Mouse (Mus musculus) MEL-GATA-1-ER (cell line): ENCODE results near the gene Ly6g6c.
A peak's percentile ranks its signal among the peaks of the same experiment; 100 is the strongest.

Experiments
- DNase-seq: peaks from one replicate; pipeline ENCODE4 v3.0.0-alpha.2; 2012; ENCODE audit warnings: low read depth; ENCODE audit errors: extremely low read depth

The Ly6g6c gene

DNA sequence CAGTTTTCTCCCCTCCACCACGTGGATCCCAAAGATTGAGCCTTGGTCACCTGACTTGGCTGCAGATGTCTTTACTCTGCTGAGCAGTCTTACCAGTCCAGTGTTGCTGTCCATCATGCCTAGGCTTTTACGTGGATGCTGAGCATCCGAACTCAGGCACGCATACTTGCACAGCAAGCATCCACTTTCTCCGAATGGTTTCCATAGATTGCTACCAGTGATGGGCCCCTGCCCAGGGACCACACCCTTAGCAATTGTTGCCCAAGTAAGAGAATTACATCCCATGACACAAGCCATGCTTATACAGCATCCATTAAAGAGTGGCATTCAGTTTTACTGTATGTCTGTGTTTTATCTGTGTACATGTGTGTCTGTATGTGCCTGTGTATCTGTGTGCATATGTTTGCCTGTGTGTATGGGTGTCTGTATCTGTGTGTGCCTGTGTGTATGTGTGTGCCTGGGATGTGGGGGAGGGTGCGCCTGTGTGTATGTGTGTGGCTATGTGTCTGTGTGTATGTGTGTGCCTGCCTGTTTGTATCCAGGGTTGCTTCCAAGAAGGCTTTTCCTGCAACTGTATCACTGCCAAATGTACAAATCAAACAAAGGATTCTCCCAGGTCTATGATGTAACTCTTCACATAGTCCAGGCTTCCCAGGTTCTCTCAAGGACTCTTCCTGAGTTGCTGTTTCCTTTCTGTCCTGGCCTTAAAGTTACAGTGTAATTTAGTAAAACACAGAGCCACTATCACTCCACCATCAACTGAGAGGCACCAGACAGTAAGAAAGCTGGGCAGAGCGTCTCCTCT is 9.3 kb upstream of the Ly6g6c start:
- no peak for DNase-seq

DNA sequence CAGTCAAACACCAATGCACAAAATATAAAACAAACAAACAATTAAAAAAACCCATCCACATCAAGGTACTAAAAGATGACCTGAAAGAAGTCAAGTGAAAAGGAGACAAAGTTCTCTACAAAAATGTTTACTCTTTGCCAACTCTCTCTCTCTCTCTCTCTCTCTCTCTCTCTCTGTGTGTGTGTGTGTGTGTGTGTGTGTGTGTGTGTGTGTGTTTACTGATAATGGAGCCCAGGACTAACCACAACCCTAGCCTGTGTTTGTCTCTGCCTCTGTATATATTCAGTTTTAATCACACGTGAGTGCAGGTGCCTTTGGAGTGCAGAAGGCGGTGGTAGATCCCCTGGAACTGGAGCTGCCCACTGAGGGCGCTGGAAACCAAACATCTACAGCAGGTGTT is 8.1 kb upstream of the Ly6g6c start:
- DNase-seq = no peak

DNA sequence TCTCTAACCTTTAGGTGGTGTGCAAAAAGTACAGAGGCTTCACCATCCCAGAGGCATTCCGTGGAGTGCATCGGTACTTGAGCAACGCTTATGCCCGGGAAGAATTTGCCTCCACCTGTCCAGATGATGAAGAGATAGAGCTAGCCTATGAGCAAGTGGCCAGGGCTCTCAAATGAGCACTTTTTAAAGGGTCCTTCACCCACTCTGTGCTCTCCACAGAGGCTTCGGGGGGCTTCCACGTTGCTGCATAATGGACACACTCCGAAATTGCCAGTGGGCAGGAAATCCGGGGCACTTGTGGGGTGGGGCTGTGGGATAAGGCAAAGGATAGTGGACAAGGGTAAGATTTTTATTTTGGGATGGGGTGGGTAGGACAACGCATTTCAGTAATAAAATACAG is 6.9 kb upstream of the Ly6g6c start:
- DNase-seq = no peak

DNA sequence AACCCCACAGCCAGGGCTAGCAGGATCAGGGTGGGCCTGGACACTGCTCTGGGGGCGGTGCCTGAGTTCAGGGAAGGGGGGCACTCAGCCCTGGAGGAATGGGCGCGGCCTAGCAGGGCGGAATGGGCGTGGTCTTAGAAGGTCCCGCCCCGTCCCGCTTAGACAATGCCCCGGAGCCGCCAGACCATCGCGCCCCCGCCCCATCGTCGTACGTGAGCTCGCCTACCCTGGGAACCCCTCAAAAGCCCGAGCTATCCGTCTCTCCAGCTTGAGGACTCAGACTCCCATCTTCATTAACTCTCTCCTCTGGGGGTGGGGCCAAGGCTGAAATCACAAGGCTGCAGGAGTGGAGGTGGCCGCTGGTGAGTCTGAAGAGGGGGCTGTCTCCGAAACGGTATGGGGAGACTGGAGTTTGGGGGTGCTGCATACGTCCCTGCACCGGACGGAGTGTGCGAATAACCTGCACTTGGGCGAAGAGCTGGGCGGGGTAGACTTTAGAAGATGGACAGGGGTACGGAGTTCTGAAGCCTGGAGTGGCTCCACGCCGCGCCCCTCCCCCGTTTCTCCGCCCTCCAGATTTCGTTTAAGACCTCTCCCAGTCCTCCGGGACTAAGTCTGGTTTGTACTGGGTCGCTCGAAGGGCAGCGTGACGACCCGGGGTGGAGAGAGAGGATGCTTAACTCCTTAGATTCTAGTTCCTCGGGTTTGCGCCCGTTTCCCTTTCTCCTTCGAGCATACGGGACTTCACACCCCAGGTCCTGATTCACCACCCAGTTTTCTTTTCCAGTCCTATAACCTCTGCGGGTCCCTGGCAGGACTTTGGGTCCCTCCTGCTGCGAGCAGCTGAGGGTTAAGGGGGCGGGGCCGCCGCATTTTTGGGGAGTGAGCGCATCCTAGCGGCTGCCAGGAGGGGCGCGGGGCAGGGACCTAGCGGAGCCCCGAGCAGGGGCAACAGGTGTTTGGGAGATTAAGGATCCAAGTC is 6.0 kb upstream of the Ly6g6c start, which contains the start of gene Ddah2:
TSS of gene Ddah2 (plus strand) at position 125 of the 982 bp plus-strand sequence.
- DNase-seq = no peak

DNA sequence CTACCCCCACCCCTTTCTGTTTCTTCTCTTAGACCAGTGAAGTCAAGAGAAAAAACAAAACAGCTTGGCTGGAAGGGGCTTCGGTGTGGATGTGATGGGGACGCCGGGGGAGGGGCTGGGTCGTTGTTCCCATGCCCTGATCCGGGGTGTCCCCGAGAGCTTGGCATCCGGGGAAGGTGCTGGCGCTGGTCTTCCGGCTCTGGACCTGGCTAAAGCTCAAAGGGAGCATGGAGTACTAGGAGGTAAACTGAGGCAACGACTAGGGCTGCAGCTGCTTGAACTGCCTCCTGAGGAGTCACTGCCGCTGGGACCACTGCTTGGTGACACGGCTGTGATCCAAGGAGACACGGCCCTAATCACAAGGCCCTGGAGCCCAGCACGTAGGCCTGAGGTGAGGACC is 5.1 kb upstream of the Ly6g6c start:
- DNase-seq = no peak

DNA sequence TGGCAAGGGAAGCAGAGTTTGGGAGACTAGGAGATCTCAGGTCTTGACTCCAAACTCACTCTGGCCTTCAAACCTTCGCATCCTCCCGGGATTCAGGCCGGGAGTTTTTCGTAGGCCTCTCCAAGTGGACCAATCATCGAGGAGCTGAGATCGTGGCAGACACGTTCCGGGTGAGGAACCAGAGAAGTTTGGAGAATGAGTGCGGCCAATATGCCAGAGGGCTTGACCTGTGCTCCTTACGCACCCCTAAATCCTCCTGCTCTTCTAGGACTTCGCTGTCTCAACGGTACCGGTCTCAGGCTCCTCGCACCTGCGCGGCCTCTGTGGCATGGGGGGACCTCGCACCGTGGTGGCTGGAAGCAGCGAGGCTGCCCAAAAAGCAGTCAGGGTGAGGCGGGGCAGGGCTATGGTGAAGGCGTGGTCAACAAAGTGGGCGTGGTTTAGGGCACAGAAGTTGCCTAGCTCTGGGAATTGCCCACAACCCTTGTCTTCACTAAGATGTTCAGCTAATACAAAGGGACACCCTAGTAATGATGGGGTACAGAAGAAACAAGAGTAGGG is 4.4 kb upstream of the Ly6g6c start:
- DNase-seq = no peak

DNA sequence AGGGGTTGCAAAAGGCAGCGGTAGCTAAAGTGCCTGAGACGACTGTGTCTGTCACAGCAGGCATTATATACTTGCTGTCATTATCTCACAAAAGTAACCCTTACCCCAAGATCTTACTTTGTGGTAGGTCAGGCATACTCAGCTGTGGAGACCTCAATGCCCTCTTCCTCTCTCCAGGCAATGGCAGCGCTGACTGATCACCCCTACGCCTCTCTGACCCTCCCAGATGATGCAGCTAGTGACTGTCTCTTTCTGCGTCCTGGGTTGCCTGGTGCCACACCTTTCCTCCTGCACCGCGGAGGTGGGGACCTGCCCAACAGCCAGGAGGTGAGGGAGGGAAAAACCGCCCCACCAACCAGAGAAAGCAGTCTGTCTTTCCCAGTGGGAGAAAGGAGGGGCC is 3.9 kb upstream of the Ly6g6c start:
- DNase-seq = no peak

DNA sequence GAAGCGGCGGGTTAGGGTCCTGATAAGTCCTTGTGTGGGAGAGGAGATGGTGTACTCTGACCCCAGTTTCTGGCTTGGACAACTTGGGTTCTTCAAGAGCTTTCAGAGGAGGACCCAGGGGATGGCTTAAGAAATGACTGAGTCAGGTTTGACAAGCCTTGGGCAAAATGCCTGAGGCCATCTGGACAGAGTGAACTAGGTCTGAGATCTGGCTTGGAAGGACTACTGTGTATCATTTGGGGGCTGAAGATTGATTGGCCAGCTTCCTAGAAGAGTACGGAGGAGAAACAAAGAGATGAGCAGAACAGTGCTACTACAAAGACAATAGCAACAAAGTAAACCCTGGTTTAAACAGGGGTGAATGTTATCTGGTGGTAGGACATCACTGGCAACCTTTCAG is 1.7 kb upstream of the Ly6g6c start:
- DNase-seq = no peak

DNA sequence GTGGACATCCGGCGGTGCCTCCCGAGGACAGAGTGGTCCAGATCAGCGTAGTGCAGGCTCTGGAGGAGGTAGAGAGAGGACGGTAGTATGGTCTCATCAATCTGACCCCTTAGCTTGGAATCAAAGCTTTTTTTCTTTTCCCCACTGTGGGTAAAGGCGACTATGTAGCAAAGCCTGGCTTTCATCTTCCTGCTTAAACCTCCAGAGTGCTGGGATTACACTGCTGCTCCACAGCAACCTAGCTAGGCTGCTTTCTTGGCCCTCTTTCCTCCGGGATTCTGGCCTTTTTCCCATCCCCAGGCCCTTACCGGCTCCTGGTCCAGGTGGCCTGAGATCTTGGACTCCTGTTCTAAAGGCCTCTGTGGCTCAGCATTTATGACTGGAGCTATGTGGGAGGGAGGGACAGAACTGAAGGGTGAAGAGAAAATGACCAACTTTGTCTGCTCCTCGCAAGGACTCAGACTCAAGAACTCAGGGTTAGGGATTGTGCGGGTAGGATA is 760 bp upstream of the Ly6g6c start:
- DNase-seq = no peak

DNA sequence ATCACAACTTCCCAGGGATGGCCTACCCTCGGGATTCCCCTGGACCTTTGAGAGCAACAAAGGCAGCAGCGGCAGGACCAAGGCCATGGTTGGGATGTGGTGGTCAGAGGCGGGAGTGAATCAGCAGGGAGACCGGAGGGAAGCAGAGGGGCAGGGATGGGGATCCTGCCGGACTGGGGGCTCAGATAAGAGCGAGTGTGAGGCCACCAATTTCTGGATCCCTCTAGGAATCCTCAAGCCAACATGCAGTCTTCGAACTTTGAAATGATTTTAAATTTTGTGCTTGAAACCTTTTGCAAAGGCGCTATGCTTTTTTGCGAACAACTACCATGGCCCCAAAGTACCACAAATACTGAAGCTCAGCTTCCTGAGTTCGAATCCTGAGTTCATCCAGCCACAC is 896 bp downstream of the Ly6g6c start, which contains the start of gene Mpig6b:
TSS of gene Mpig6b (minus strand) at position 101 of the 400 bp plus-strand sequence.
- DNase-seq = no peak

DNA sequence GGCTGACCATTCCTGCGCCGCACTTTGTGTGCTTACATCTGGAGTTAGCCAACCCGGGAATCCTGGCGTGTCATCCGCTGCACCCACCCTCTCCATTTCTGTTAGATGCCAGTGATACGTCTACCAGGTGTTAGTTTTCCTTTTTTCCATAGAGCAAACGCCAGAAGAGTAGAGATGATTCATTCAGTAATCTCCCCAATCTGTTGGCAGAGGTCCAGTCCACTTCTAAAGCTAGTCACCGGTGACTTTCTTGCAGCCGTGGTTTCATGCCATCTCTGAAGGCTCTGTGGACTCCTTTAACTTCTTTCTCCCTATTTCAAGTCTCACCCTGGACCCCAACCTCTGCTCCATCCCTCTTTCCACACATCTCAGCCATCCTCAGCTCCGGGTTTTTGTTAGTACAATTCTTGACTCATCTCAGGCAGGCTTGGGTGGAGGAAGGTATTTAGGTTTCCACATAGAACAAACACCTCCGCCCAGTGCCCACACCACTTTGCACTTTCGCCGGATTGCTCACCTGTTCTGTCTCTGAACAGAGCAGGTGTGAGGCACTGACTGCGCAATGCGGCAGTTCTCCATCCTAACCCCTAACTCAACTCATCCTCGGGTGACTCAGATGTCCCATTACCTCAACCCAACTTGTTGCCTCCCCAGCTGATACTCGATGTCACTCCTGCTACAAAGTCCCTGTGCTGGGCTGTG is 3.2 kb downstream of the Ly6g6c start:
- no peak for DNase-seq

DNA sequence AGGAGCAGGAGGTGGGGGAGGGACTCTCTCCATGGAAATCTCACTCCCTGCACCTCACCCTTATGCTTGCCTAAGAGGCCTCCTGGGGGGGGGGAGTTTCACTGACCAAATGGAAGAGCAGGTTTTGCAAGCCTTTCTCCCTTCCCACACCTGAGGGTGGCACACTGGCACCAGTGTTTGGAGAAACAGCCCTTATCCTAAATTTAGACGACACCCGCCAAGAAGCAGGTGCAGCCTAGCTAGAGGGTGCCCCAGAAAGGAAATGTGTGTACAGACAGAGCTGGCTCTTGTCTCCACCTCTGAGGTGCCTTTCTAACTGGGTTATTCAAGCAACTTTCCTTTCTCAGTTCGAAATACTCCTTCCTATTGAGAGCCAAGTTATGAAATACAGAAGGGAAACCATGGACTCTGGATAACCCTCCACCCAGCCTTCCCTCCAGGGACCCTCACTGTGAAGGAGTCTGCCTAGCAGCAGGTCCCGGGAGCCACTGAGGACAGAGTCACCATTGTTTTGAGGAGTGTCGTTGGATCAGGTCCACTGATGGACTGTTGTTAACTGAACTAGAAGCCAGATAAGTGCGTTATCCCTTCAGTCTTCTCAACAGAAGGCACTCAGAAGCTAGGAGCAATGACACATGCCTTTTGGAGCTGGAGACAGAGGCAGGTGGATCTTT is 5.5 kb downstream of the Ly6g6c start:
- DNase-seq = no peak

DNA sequence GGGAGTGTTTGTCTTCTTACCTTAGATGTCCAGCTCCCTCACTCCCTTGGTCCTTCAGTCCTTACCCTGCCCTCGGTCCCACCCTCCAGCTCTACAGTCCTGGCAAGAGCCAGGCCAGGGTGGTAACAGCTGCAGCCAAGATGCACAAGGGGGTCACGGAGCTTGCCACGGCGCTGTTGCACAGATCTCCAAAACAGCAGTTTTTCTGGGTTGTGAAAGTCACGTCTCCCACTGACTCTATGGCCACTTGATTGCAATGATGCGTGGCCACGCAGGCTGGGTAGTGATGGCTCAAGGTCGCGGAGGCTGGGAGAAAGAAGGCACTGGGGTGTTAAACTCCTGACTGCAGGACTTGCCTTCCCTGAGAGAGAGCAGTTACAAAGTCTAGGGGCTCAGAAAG is 6.3 kb downstream of the Ly6g6c start:
- no peak for DNase-seq

DNA sequence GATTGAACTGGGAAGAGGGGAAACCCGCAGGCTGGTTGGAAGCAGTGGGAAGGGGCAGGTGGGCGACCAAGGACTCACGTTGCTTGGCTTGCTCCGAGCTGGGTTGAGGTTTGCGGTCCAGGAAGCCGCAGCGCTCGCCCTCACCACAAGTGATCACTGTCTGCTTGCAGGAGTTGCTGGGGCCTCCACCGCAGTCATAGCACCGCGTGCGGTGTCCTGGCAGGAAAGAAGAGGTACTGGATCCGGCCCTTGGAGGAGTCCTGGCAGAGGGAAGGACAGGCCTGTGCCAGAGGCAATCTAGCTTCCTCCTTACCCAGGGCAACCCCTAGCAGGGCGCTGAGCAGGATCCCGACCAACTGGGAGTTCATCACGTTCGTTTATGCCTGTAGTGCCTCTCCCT is 8.9 kb downstream of the Ly6g6c start:
- no peak for DNase-seq

DNA sequence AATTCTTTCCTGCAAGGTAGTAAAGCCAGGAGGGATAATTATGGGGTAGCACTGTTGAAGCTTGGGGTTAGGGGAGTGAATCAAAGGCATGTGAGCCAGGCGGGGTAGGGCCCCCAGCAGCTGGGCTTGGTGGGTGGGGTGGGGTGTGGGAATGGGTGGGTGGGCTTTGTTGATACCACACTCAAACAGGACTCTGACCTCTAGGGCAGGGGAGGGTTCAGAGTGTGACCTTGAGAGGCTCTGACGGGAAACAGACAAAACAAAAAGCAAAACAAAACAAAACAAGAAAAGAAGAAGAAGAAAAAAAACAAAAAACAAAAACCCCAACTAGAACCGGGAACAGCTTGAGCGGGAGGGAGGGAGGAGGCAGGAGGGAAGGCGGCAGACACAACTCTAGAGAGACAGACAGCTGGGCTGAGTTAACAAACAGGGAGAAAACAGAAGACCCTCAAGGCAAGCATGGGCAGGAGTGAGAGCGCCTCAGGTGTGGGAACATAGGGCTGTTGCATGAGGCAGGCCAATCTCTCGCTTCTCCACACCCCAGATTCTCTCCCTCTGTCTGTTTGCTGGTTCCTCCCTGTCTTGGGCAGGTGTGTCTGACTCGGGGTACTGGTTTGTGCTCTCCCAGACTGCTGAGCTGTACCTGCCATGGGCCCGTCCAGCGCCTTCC is 11.5 kb downstream of the Ly6g6c start, which contains the start of gene Ly6g6e:
TSS of gene Ly6g6e (plus strand) at position 396 of the 670 bp plus-strand sequence.
- no peak for DNase-seq

DNA sequence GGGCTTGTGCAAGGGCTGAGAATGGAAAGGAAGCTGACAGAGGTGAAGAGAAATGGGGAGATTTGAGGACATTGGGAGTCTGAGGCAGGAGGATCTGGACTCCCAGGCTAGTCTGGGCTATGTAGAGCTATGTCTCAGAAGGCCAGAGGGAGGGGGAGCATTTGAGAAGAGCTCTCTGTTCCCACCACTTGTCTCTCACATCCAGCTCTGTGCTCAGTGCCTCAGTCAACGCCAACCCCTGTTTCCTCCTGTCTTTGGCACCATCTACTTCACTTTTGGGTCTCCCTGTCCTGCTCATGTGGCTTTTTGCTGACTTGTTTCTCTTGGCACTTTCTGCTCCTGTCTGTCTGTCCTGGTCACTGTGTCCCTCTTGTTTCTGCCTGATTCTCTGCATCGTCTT is 12.1 kb downstream of the Ly6g6c start:
- no peak for DNase-seq

DNA sequence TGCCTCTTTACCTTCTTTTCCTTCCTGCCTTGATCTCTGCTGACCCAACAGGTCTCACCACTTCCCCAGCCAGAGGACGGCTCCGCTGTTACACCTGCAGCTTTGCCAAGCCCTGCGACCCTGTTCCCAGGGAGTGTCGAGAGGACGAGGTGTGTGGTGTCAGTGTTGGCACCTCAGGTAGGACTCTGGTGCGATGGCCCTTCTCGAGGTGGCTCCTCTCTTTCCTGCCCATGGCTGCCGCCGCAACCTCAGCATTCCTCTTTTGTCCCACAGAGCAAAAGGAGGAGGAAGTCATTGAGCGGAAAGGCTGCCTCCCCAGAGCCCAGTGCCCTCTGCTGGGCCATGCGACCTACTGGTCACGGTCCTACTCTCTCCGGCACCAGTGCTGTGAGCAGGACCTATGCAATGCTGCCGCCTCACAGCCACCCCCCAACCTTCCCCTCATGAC is 12.6 kb downstream of the Ly6g6c start, which contains the start of gene Ly6g6d:
TSS of gene Ly6g6d (minus strand) at position 280 of the 448 bp plus-strand sequence.
- no peak for DNase-seq

DNA sequence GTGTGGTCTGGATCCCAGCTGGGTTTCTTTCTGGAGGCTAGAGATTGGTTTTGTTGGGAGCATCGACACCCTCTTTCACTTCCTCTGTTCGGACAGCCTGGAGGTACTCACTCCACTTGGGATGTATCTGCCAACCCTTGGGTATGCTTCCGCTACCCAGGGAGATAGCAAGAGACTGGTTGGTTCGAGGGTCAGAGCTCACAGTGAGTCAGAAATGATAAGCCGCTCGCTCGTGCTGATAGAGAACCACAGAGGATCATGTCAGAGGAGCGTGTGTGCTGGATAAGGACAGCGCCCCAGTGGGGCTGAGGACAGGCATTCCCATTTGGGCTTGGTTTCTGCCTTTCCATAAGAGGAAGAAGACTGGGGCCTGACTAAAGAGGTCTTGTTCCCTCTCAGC is 14.6 kb downstream of the Ly6g6c start:
- DNase-seq = peak; percentile 99

DNA sequence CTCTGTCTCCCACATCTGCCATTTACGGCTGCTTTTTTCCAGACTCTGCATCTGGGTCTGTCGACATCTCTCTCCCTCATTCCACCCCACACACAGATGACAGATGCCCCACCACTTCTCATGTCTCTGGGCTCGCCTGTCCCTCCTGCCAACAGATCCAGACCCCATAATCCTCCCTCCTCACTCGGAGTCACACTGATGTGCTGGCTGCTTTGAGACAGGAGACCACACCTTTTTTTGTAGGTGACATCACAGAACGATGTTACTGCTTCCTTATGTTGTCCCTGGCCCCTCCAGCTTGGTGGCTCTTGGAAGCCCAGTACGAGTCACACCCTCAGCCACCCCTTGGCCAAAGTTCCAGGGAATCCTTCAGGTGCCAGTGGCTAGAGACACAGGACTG is 15.1 kb downstream of the Ly6g6c start:
- no peak for DNase-seq

DNA sequence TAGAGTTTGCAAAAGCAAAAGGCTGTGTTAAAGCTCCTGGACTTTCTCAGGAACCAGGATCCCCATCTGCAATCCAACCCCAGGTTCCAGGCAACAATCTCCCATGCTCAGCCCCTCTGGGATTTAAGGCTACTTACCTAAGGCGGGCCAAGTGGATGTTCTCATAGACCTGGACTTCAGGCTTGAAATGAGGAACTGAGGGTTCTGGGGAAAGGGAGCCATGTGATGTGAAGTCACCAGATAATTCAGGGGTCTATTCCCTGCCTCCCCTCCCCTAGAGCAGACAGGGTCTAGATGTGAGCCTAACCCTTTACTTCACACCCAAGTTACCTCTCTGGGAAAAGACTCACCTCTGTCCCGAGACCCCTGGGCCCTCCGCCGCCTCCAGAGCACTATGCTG is 15.5 kb downstream of the Ly6g6c start:
- DNase-seq = peak; percentile 56
